Mouse (Mus musculus) heart, embryonic 14.5 days (tissue): Measurements from ENCODE around the gene Sectm1a. TPM values are rescaled to one million over a fixed set of nuclear protein-coding genes. Genes with fewer than 3 reads are reported as not detected.
"Not testable (repeated sequence)": the region's sequence is repeated elsewhere in the genome, so short reads cannot be mapped to it uniquely, and the experiment has no call there.

Experiments used
- ATAC-seq: fragments of 200-750 bp; cut with Nextera tagmentation; 2 replicates; pipeline ENCODE4 v1.8.0; 2017; ENCODE audit warnings: low read depth, moderate TSS enrichment; ENCODE audit not compliant: insufficient number of reproducible peaks, insufficient read depth, low FRiP score
- H3K27ac ChIP-seq, 2 experiments: fragments of 200-500 bp in 1 of 2; fragments of 300-500 bp in 1 of 2; sonication (generic) in 1 of 2; replicated peaks in 1 of 2; 2 replicates each; pipeline ENCODE4 v1.5.1; 2012 to 2014; ENCODE audit warnings: low read depth in 2 of 2, low read length in 2 of 2, control low read depth in 1 of 2, mild to moderate bottlenecking in 1 of 2, mixed read lengths in 1 of 2; ENCODE audit not compliant: control insufficient read depth in 1 of 2, insufficient read depth in 1 of 2
- H3K27me3 ChIP-seq: fragments of 300-500 bp; sonication (generic); 2 replicates; pipeline ENCODE4 v1.6.1; 2014; ENCODE audit warnings: mild to moderate bottlenecking, low read length, control low read depth; ENCODE audit not compliant: control insufficient read depth, insufficient read depth
- H3K36me3 ChIP-seq: fragments of 300-500 bp; sonication (generic); 2 replicates; pipeline ENCODE4 v1.6.1; 2014; ENCODE audit warnings: mild to moderate bottlenecking, control low read depth, low read length, mixed read lengths; ENCODE audit not compliant: control insufficient read depth, insufficient read depth
- H3K4me1 ChIP-seq, 2 experiments: fragments of 200-500 bp in 1 of 2; fragments of 300-500 bp in 1 of 2; sonication (generic) in 1 of 2; 2 replicates each; pipeline ENCODE4 v1.6.1; 2012 to 2014; ENCODE audit warnings: low read length in 2 of 2, control low read depth in 1 of 2, mixed read lengths in 1 of 2; ENCODE audit not compliant: control insufficient read depth in 2 of 2, insufficient read depth in 2 of 2
- H3K4me2 ChIP-seq: fragments of 300-500 bp; sonication (generic); 2 replicates; pipeline ENCODE4 v1.6.1; 2014; ENCODE audit warnings: mild to moderate bottlenecking, low read length
- H3K4me3 ChIP-seq, 2 experiments: fragments of 200-500 bp in 1 of 2; fragments of 300-500 bp in 1 of 2; sonication (generic) in 1 of 2; 2 replicates each; pipeline ENCODE4 v1.5.1; 2012 to 2014; ENCODE audit warnings: low read length in 2 of 2, mild to moderate bottlenecking in 2 of 2, control low read depth in 1 of 2, low read depth in 1 of 2, moderate library complexity in 1 of 2; ENCODE audit not compliant: control insufficient read depth in 1 of 2, insufficient read depth in 1 of 2
- H3K9ac ChIP-seq: fragments of 300-500 bp; sonication (generic); 2 replicates; pipeline ENCODE4 v1.6.1; 2014; ENCODE audit warnings: mild to moderate bottlenecking, low read length
- H3K9me3 ChIP-seq: fragments of 300-500 bp; sonication (generic); 2 replicates; pipeline ENCODE4 v1.6.1; 2016; ENCODE audit warnings: low read length, control low read depth; ENCODE audit not compliant: control insufficient read depth
- WGBS: fragments of 180-500 bp; shearing (Covaris S2); extraction: QIAGEN DNeasy Blood & Tissue Kit; methylation state at CpG from one replicate; pipeline ENCODE4 v1.1.7; 2014; 5-methylcytosine and 5-hydroxymethylcytosine counted together
- polyA plus RNA-seq: library from polyadenylated mRNA; unstranded; fragments of >200 nt; fragmentation: Nextera tagmentation; extraction: Ambion mirVana; gene quantifications from 2 replicates; pipeline ENCODE4 v1.2.1, GENCODE M21; 2014

The Sectm1a gene
- polyA plus RNA-seq, 1 experiment from 2014 or later, result not detected

DNA sequence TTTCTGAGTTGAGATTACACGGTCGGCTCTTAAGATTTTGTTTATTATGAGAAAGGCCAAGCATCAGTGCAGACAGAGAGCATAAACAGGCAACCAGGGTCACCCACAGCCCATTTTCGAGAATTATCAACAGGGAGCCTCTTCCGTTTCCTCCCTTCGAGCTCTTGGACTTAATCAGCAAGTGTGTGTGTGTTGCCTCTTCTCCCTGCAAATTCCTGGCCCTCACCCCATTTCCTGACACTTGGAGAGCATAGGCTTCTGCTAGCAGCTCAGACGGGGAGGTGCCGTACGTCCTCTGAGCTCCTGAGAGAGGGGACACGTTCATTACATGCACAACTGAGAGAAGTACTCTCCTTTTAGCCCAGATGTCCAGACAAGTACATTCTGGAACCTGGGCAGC lies 27.0 kb upstream of the Sectm1a start:
- Histone ChIP-seq H3K9ac (no peak overlapping the region), H3K27ac (peak overlapping the region; percentile 7 to 46; a peak in 2 of 4 replicates), H3K36me3 (no peaks in the 10 kb centered on the region), H3K4me3 (no peak overlapping the region), H3K4me1 (peaks cover 23 to 31% of the 10 kb centered on the region in 2 experiments), H3K27me3 (no peaks in the 10 kb centered on the region), H3K9me3 (no peaks in the 10 kb centered on the region), H3K4me2 (no peak overlapping the region)
- peak; percentile 31; the same call in 1 of the 2 replicates for ATAC-seq
- WGBS, result 17% methylated on average over 9 of the region's 9 CpGs

- peaks cover 23 to 31% of the 10 kb centered on the region in 2 experiments for H3K4me1 ChIP-seq
- H3K9me3 ChIP-seq, H3K4me2 ChIP-seq, ATAC-seq, H3K36me3 ChIP-seq, H3K9ac ChIP-seq, H3K4me3 ChIP-seq, H3K27me3 ChIP-seq: not testable (repeated sequence)
- H3K27ac ChIP-seq, result 0 out of 4 replicates have a peak overlapping the region, but pooled peaks have one; percentile 0 to 21
- WGBS, result 84% methylated on average over 1 of the region's 1 CpGs
Observed at GRCm38 (mm10) chr11:121107242-121107641, 26.2 kb upstream of the Sectm1a start.

DNA sequence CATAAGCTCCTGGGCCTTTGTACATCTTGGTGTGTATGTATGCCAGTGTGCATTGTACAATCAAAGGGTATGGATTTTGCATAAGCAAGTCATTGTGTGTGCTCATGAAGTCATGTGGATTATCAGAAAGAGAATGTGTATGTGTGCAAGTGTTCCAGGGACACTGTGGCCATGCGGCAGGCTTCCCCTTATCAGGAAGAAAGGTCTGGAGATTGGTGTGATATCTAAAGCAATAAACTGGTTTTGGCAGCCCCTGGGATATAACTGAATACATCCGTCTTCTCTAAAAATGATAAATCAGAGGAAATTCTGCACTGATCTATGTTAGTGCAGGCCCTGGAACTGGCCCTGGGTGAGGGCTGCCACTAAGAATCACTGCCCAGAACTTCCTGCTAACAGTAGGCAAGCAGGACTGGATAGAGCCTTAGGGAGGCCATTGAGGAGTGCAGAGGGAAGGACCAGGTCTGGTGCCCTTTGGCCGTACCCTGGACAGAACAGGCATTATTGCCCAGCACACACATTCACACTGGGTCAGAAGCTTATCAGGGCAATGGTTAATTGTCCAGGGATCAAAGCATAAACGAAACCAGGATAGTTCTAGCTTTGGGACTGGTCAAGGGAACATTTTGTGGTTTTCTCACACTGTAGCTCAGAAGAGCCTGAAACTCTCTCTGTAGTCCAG lies 20.2 kb upstream of the Sectm1a start:
- Histone ChIP-seq H3K27ac (no peak overlapping the region), H3K4me1 (no peaks in the 10 kb centered on the region), H3K9me3 (peaks cover 4% of the 10 kb centered on the region; the same call in 1 of the 2 replicates), H3K9ac (no peak overlapping the region), H3K4me3 (no peak overlapping the region), H3K27me3 (no peaks in the 10 kb centered on the region), H3K4me2 (no peak overlapping the region), H3K36me3 (no peaks in the 10 kb centered on the region)
- 77% methylated on average over 4 of the region's 4 CpGs for WGBS
- ATAC-seq, result no peak

- Histone ChIP-seq H3K9ac (no peak overlapping the region), H3K4me2 (no peak overlapping the region), H3K4me1 (no peaks in the 10 kb centered on the region), H3K4me3 (no peak overlapping the region), H3K9me3 (peaks cover 4% of the 10 kb centered on the region; the same call in 1 of the 2 replicates), H3K36me3 (no peaks in the 10 kb centered on the region), H3K27me3 (no peaks in the 10 kb centered on the region), H3K27ac (no peak overlapping the region)
- WGBS, result 62% methylated on average over 7 of the region's 7 CpGs
- no peak for ATAC-seq
Observed at GRCm38 (mm10) chr11:121100692-121101091, 19.7 kb upstream of the Sectm1a start.

- Histone ChIP-seq H3K4me3 (no peak overlapping the region), H3K4me1 (no peaks in the 10 kb centered on the region), H3K9ac (no peak overlapping the region), H3K27me3 (no peaks in the 10 kb centered on the region), H3K27ac (no peak overlapping the region), H3K4me2 (no peak overlapping the region), H3K9me3 (peaks cover 4% of the 10 kb centered on the region; the same call in 1 of the 2 replicates), H3K36me3 (no peaks in the 10 kb centered on the region)
- no peak for ATAC-seq
- 47% methylated on average over 7 of the region's 7 CpGs for WGBS
Observed at GRCm38 (mm10) chr11:121099762-121100161, 18.7 kb upstream of the Sectm1a start.

DNA sequence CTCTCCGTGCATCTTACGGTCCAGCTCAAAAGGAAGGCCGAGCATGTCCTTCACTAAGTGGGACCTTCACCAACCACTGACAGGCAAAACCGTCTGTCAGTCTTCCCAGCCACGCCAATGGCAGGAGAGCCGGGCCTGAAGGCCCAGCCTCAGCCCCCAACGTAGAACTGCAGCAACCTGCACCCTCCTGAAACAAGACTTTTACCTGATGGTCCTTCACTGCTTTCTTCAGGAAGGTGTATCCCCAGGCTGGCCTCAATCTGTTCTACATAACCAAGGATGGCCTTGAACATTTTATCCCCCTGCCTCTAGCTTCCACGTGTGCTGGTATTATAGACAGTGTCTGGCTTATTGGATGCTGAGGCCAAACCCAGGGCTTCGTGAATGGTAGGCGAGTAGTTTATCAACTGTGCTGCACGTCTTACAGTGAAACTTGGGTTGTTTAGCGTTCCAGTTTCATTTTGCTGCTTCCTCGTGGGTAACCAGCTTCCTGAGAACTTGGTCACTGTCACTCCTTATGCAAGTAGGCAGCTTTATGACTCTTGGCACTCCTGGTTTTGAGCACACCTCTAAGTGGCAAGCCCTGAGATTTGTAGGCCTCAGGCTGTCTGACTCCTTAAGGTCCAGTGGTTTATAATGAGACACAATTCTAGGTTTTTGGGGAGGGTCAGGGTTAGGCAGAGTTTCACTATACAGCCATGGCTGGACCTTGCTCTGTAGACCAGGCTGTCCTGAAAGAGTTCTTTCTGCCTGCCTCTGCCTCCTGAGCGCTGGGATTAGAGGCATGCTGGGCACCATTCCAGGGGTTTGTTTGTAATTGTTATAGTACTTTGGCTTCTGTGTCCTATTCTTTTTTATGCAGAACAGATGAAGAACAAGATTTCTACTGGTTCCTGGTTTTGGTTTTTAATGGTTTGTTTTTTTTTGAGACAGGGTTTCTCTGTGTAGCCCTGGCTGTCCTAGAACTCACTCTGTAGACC lies 11.9 kb upstream of the Sectm1a start:
- Histone ChIP-seq H3K27ac (no peak overlapping the region), H3K9me3 (no peaks in the 10 kb centered on the region), H3K27me3 (no peaks in the 10 kb centered on the region), H3K4me2 (no peak overlapping the region), H3K4me1 (peaks cover 3% of the 10 kb centered on the region in 2 experiments; a peak in 3 of 4 replicates), H3K9ac (no peak overlapping the region), H3K4me3 (no peak overlapping the region), H3K36me3 (no peaks in the 10 kb centered on the region)
- WGBS, result 89% methylated on average over 14 of the region's 14 CpGs
- no peak for ATAC-seq

GRCm38 (mm10) chr11:121090943-121091342 lies 9.9 kb upstream of the Sectm1a start:
- no peak for ATAC-seq
- no peak overlapping the region for H3K4me2 ChIP-seq
- H3K36me3 ChIP-seq, result no peaks in the 10 kb centered on the region
- no peak overlapping the region for H3K27ac ChIP-seq
- peaks cover 3% of the 10 kb centered on the region in 2 experiments; a peak in 3 of 4 replicates for H3K4me1 ChIP-seq
- 46% methylated on average over 4 of the region's 4 CpGs for WGBS
- no peak overlapping the region for H3K4me3 ChIP-seq
- no peaks in the 10 kb centered on the region for H3K27me3 ChIP-seq
- H3K9me3 ChIP-seq, result no peaks in the 10 kb centered on the region
- no peak overlapping the region for H3K9ac ChIP-seq
